Mouse (Mus musculus) layer of hippocampus, adult 11-12 months (tissue): ENCODE results near the gene Lats2.

Source experiments
- DNase-seq: peaks from one replicate; pipeline ENCODE4 v3.0.0; 2022; ENCODE audit warnings: low spot score

Lats2 gene

GRCm38 (mm10) chr14:57737089-57737488 is 21.1 kb downstream of the Lats2 start:
- DNase-seq = no peak

- peak; percentile 23 for DNase-seq
Observed at GRCm38 (mm10) chr14:57736141-57736540, 22.0 kb downstream of the Lats2 start.

GRCm38 (mm10) chr14:57732668-57733293 is 25.4 kb downstream of the Lats2 start:
- DNase-seq = no peak

- DNase-seq = no peak
Observed at GRCm38 (mm10) chr14:57730527-57730926, 27.7 kb downstream of the Lats2 start.

- DNase-seq = peak; percentile 39
Observed at GRCm38 (mm10) chr14:57729975-57730499, 28.2 kb downstream of the Lats2 start.

- DNase-seq = no peak
Observed at GRCm38 (mm10) chr14:57729364-57729763, 28.8 kb downstream of the Lats2 start.

GRCm38 (mm10) chr14:57726172-57726571 is 32.0 kb downstream of the Lats2 start:
- no peak for DNase-seq

GRCm38 (mm10) chr14:57724473-57724872 is 33.7 kb downstream of the Lats2 start:
- DNase-seq = peak; percentile 59

GRCm38 (mm10) chr14:57718245-57718644 is 39.9 kb downstream of the Lats2 start:
- no peak for DNase-seq

- DNase-seq = no peak
Observed at GRCm38 (mm10) chr14:57716601-57717245, 41.5 kb downstream of the Lats2 start.

GRCm38 (mm10) chr14:57712884-57713283 is 45.3 kb downstream of the Lats2 start:
- no peak for DNase-seq

- DNase-seq = no peak
Observed at GRCm38 (mm10) chr14:57711059-57711458, 47.1 kb downstream of the Lats2 start.

GRCm38 (mm10) chr14:57709171-57709570 is 49.0 kb downstream of the Lats2 start:
- DNase-seq = no peak

GRCm38 (mm10) chr14:57708580-57708979 is 49.6 kb downstream of the Lats2 start:
- no peak for DNase-seq

- DNase-seq = no peak
Observed at GRCm38 (mm10) chr14:57707100-57707893, 50.9 kb downstream of the Lats2 start.

GRCm38 (mm10) chr14:57706760-57707099 is 51.5 kb downstream of the Lats2 start:
- DNase-seq = no peak

GRCm38 (mm10) chr14:57705759-57706158 is 52.4 kb downstream of the Lats2 start:
- no peak for DNase-seq

GRCm38 (mm10) chr14:57705075-57705474 is 53.1 kb downstream of the Lats2 start:
- DNase-seq = no peak

GRCm38 (mm10) chr14:57701915-57702477 is 56.2 kb downstream of the Lats2 start:
- DNase-seq = no peak

GRCm38 (mm10) chr14:57699461-57699970 is 58.7 kb downstream of the Lats2 start:
- DNase-seq = no peak

- no peak for DNase-seq
Observed at GRCm38 (mm10) chr14:57699016-57699415, 59.2 kb downstream of the Lats2 start.

- no peak for DNase-seq
Observed at GRCm38 (mm10) chr14:57696066-57696465, 62.1 kb downstream of the Lats2 start.
